Mouse (Mus musculus) stomach, postnatal 0 days (tissue): ENCODE data around the gene St5.

Source experiments
- CTCF ChIP-seq: IDR thresholded peaks from 2 replicates; pipeline ENCODE4 v1.5.1; 2016; ENCODE audit warnings: antibody characterized with exemption, low read depth, mild to moderate bottlenecking, moderate library complexity
- EP300 ChIP-seq: optimal IDR thresholded peaks from 2 replicates; pipeline ENCODE3; 2016; ENCODE audit warnings: antibody characterized with exemption

DNA sequence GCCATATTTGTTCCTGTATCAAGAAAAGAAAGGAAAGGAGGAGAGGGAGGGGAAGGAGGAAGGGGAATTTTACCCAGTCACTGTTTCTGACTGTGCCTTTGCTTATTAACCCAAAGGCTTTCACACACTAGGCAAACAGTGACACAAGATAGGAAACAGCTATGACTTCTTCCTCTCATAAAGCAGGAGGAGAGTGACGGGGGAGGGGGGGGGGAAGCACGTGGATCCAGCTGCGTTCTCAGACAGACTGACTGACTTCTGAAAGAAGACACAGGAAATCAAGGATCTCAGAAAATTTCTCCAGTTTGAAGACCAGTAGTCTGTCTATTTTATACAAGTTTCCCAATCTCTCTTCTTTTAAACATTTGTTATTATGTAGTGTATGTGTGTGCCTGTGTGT, 56.8 kb downstream of the St5 start:
- TF ChIP-seq EP300 (no peak), CTCF (no peak)
